Mouse (Mus musculus): ENCODE results near the gene Mttp.

Gene Mttp

GRCm38 (mm10) chr3:138134528-138134927, 10.2 kb downstream of the Mttp start:
- in situ Hi-C loops (cut with MboI, MseI) = no loop called here

- in situ Hi-C loops (cut with MboI, MseI) = no loop called here
Measured at GRCm38 (mm10) chr3:138133916-138134315, 10.9 kb downstream of the Mttp start.

GRCm38 (mm10) chr3:138133463-138133862, 11.3 kb downstream of the Mttp start:
- in situ Hi-C loops (cut with MboI, MseI) = no loop called here

- in situ Hi-C loops (cut with MboI, MseI) = no loop called here
Measured at GRCm38 (mm10) chr3:138131168-138131567, 13.6 kb downstream of the Mttp start.

DNA sequence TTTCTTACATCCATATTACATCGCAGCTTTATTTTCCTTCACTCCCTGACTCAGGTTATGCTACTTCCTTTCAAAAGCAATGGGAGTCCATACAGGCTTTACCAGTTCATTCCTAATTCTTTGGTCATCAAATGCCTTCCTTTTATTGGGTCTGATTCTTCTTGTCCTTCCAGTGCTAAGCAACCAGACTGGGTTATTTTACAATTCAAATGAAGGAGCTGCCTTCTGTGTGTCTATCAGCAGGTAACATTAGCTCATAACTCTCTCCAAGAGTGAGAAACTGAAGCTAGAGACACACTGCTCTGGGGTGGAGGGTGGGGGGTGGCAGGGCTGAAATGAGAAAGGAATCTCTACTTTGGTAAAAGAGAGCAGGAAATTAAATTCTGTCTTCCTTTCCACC, 14.1 kb downstream of the Mttp start:
- in situ Hi-C loops (cut with MboI, MseI) = no loop called here

DNA sequence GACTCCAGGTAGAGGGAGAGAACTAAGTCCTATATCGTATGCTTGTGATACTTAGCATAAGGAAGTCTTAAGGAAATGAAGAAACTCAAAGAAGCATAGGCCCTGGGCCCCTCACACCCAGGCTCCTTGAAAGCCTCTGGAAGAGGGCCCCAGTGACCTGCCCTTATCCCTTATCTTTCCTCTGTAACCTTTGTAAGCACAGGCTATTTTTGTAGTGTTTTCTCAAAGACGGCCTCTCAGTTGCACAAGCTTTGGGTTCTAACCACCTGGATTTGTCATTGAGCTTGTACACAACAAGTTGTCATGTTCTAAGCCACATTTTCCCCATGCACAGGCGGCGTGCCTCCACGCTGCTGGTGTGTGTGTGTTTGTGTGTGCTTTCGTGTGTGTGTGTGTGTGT, 15.7 kb downstream of the Mttp start:
- in situ Hi-C loops (cut with MboI, MseI) = no loop called here

GRCm38 (mm10) chr3:138123842-138124241, 20.9 kb downstream of the Mttp start:
- in situ Hi-C loops (cut with MboI, MseI) = no loop called here

DNA sequence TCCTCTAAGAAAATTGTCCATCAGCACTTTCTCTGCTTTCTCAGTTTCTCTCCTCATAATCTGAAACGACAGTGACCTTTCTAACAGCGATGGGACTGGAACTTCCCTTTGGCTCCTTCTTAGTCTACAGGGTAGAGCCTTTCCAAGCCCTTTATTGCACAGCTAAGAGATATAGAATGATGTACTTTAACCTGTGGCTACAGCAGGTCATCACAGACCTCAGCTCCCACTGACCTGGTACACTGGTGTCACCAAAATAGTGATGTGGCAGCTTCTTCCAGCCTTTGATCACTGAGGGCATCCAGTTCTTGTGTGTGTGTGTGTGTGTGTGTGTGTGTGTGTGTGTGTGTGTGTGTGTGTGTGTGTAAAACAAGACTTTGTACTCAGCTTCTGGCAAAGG, 23.3 kb downstream of the Mttp start:
- in situ Hi-C loops (cut with MboI, MseI) = no loop called here

DNA sequence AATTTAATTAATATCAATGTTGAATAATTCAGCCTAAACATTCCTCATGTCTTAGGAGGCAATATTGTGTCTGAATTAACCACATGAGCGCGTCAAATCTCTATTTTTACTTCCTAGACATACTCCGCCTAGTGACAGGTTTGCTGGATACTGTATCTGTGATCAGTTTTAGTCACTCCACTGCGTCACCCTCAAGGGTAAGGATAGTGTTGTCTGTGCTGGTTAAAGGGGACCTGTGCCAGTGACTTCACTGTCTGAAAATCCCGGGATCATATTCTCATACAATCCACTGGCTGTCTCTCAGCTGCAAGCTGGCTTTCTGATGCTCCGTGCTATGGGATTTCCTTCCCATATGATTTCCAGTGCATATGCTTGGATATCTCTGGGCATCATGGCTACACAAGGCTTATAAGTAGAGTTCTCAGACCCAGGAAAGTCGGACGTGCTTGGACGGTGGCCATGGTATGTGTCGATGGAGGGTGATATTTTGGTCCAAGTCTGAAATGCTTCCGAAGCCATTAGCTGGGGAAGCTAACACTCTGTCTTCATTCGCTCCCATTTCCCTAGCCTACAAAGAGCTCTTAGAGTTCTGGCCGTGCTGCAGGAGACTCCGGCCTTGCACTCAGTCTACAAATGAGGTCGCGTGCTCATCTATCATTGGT, 25.2 kb downstream of the Mttp start:
- in situ Hi-C loops (cut with MboI, MseI) = no loop called here

GRCm38 (mm10) chr3:138118831-138119230, 25.9 kb downstream of the Mttp start:
- in situ Hi-C loops (cut with MboI, MseI) = no loop called here

DNA sequence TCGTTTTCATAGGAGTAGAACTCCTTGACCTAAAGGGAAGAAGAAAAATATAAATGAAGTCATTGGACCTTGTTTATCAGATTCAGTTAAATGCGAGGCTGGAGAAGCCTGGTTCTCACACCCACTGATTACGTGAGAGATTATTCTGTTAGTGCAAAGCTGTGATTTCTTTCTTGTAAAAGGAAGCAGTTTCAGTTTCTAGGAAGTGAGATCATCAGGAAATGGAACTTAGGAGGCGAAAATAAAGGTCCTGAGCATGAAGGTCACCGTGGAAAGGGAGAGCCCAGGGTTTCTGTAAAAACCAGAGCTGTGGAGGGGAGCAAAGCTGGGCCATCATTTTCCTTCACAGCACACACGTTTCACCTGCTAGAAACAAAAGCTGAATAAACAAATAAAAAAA, 26.4 kb downstream of the Mttp start:
- in situ Hi-C loops (cut with MboI, MseI) = no loop called here

DNA sequence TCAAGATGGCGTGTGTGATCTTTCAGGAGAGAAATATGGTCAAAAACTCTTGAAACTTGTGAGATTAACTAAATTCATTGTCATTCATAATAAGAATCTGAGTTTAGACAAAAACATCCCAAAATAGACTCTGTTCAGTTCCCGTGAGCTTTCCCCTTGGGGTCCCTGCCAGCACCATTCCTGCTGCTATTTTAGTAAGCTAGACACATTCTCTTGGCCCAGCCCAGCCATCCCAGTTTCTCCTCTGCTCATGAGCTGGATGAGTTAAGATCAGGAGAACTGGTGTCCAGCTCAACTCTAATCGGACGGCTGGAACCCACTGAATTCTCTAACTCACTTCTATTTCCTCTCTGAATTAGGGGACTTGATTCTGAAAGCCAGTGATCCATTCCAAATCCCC, 27.9 kb downstream of the Mttp start:
- in situ Hi-C loops (cut with MboI, MseI) = no loop called here

DNA sequence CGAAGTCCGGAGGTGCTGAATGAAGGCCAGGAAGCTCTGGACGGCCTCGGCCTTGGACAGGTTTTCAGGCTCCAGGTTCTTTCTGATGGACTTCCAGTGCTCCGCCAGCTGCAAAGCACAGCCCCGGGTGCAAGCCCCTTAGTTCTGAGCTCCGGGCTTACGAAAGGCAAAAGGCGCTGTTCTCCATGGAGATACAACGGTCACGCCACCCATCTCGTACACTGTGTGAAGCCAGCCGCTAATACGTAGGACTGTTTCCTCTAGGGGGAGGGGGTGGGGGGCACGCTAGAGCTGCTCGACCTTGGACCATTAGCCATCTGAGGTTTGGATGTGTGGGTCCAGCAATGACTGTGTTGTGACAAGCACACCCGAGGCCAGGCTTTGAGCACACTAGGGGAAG, 30.7 kb downstream of the Mttp start:
- in situ Hi-C loops (cut with MboI, MseI) = no loop called here

DNA sequence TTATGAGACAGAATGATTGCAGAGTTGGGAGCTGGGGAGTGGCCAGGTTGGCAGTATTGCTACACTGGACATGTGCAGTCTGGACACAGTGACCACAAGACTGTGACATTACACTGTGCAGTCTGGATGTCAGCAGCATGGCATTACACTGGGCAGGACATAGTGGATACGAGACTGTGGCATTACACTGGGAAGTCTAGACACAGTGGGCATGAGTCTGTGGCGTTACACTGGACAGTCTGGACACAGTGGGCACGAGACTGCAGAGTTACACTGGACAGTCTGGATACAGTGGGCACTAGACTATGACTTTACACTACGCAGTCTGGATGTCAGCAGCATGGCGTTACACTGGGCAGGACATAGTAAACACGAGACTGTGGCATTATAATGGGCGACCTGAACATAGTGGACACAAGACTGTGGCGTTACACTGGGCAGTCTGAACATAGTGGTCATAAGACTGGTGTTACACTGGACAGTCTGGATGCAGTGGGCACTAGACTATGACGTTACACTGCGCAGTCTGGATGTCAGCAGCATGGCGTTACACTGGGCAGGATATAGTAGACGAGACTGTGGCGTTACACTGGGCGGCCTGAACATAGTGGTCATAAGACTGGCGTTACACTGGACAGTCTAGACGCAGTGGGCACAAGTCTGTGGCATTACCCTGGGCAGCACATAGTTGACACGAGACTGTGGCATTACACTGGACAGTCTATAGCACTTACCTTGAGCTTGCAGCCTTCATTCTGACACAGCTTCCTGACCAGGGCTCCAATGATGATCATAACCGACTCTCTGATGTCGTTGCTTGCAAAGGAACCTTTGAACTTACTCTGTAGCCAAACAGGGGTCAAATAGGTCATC, 33.6 kb downstream of the Mttp start:
- in situ Hi-C loops (cut with MboI, MseI) = no loop called here

GRCm38 (mm10) chr3:138106887-138107286, 37.9 kb downstream of the Mttp start:
- in situ Hi-C loops (cut with MboI, MseI) = no loop called here

DNA sequence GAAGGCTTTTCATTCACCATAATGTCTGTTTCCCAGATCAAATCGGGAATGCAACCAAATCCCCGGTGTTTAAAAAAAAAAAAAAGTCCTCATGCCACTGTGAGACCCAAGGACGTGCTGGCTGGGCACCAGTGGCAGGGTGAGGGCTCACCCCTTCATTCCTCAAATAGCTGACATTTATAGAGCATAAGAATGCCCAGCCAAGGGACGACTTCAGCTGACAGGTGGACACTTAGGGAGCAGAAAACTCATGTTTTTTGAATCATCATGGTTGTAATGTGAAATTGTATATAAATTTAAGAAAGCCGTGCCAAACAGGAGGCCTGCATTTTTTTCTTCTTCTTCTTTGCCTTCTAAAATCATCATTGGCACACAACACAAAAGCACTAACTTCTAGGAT, 39.7 kb downstream of the Mttp start:
- in situ Hi-C loops (cut with MboI, MseI) = no loop called here

GRCm38 (mm10) chr3:138103690-138104089, 41.1 kb downstream of the Mttp start:
- in situ Hi-C loops (cut with MboI, MseI) = no loop called here

DNA sequence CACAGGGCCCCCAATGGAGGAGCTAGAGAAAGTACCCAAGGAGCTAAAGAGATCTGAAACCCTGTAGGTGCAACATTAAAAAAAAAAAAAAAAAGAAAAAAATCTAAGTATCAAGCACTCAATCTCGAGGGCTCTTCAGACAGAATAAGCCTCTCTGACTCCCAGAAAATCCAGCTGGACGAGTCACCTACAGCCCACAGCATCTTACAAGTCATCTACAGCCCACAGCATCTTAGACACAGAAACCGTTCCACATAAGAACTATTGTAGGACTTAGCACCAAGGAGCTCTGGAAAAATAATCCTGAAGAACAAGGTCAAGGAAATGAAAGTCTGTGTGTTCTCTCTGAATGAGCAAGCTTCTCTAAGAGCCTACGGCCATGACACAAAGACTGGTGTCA, 42.8 kb downstream of the Mttp start:
- in situ Hi-C loops (cut with MboI, MseI) = no loop called here

- in situ Hi-C loops (cut with MboI, MseI) = loop anchor here (25.0 kb wide), 1 partner anchor 1165 kb away; no protein-coding TSS in a partner anchor
Measured at GRCm38 (mm10) chr3:138097718-138098117, 47.0 kb downstream of the Mttp start.

DNA sequence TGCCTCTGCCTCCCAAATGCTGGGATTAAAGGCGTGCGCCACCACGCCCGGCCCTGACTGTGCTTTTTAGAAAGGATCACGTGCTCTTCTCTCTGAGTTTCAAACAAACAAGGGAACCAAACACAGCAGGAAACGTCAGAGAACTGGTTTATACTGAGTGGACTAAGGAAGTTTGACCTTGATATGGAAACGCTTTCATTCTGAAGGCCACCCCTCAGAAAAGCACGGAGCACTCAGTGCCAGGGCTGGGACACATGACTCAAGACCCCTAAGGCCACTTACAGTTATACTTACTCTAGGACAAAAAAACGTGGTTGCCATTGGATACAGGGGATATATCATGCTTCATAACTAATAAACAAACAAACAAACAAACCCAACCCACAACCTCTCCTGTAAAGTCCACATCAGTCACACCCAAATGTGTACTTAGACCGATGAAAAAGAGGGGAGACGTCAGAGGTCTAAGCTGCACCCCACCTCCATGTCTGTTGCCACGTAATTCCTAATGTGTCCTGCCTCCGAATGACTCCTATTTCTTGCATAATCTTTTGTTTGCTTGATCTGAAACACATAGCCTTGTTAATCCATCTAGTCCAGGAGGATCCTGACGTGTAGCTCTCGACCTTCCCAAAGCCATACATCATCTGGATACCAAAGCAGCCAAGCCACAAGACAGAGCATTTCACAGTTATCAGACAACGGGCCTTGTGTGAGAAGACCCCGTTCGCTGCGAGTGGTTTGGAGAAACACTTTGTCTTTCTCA, 48.3 kb downstream of the Mttp start:
- in situ Hi-C loops (cut with MboI, MseI) = loop anchor here (25.0 kb wide), 1 partner anchor 1166 kb away; no protein-coding TSS in a partner anchor

GRCm38 (mm10) chr3:138095718-138096117, 49.0 kb downstream of the Mttp start:
- in situ Hi-C loops (cut with MboI, MseI) = loop anchor here (25.0 kb wide), 1 partner anchor 1167 kb away; no protein-coding TSS in a partner anchor

DNA sequence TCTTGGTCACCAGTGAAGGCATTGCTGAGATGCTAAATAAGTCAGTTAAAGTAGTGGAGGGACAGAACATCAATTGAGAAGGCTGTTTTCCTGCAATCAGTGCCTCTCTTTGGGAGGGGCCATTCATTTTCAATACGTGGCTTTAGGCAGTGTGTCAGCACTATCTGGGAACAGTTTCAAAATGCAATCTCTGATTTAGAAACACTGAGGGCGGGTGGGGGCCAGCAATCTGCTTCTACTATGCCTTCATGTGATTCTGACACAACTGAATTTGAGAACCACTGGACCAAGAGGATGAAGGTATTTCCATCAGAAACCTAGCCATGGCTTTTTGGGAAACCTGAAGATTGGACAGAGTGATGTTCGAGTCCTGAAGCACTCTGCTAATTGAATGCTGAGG, 49.5 kb downstream of the Mttp start:
- in situ Hi-C loops (cut with MboI, MseI) = loop anchor here (25.0 kb wide), 1 partner anchor 1167 kb away; no protein-coding TSS in a partner anchor

Data from T-helper 2 cell (primary cell).